Mouse (Mus musculus) adrenal gland, adult 2 months (tissue): ENCODE results near the gene Tln2. TPM values are rescaled to one million over a fixed set of nuclear protein-coding genes. Genes with fewer than 3 reads are reported as not detected.
A peak's percentile ranks its signal among the peaks of the same experiment; 100 is the strongest.

Experiments used
- DNase-seq: peaks from one replicate; pipeline ENCODE4 v3.0.0; 2021
- polyA plus RNA-seq: library from polyadenylated mRNA; depleted of rRNA; stranded (reverse); fragments of >200 nt; gene quantifications from 2 replicates; pipeline ENCODE4 v1.2.3, GENCODE M21; 2012
- total RNA-seq, 2 experiments: library from RNA; stranded (reverse); gene quantifications; 2 replicates each; pipeline ENCODE4 v1.2.3; 2021

The Tln2 gene
- total and polyA plus RNA-seq, 3 experiments: 12.8 to 24.7 (median 21.7) TPM

DNA sequence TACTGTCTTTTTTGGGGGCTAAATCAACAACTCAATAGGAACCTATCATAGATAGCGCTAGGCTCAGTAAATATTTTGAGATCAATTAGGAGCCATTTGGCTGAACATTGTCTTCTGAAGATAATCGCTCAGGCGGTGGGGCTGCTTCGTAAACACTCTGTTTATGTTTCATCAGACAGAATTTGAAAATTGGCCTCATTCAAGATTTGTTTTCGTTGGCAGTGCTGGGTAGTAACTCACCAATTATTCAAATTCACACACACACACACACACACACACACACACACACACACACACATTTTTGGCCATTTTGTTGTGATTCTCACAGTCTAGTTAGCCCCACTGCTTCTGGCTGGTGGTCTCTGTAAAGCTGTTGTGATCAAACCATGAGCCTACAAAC, 12.9 kb downstream of the Tln2 start:
- DNase-seq: no peak

DNA sequence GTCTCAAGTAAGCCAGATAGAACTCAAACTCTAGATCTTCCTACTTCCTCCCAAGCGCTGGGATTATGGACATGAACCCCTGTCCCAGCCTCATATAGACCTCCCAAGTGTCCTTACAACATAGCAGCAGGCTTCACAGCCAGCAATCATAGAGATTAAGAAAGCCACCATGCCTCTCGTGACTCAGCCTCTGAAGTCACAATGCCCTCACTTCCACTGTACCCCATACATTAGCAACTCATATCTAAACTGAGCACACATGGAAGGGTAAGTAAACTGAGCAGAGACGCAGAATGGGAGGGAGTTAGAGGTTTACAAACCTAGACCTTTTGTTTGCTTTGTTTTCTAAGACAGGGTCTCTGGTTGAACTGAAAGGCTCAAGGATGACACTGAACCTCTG, 13.7 kb downstream of the Tln2 start:
- no peak for DNase-seq

DNA sequence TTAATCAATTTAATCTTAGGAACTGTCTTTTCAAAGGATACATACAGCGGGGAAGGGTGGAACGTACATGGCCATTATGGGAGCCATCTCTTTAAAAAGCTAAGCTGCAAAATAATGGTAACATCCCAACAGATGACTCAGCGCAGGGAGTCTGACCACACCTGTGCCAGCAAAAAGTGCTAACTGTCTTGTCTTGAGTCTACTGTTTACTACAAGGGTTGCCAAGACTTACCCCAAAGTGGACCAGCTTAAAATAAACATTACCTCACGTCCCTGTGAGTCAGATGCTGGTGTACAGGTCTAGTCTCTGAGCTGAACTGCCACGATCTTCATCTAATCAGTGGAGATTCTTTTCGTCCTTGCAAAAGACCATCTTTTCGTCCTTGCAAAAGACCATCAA, 14.7 kb downstream of the Tln2 start:
- DNase-seq: no peak

- DNase-seq: no peak
These were observed 17.6 kb downstream of the Tln2 start for GRCm38 (mm10) chr9:67541948-67542347.

DNA sequence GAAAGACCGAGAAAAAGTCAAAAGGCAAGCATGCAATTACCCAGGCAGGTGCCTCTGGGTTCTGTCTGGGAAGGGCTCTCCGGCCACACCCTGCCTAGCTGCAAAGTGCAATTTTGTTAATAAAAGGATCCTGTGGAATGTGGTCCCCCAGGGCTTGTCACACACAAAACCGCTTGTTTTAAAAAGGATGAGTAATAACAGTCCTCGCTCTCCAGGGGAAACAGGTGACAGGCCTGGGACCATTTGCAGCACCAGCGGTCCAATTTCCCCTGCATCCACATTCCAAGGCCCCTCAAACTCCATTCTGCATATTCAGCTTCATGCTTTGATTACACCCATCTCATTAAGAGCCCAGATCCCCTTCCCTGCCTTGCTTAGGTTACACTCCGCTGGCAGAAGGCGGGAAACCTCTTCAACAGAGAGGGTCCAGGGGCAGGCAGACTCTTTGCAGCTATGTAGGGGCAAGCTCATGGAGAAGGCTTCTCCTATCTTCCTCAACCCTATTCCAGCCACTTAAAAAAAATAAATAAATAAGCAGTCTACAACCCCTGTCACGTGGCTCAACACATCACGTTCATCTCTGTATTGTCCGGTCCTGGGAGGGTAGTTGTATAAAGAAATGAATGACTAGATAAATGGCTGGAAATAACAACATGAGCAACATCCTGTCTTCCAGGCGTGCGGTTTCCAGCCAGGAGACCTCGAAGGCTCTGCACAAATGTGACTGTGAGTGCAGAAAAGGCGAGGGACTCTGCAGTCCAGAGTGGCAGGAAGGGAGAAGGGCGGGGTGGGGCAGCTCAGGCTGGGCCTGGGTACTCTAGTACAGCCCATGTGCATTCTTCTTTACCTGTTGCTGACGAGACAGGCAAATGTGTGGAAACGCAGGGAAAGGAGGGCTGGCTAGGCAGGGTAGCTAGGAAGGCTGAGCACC, 19.5 kb downstream of the Tln2 start:
- DNase-seq: no peak

DNA sequence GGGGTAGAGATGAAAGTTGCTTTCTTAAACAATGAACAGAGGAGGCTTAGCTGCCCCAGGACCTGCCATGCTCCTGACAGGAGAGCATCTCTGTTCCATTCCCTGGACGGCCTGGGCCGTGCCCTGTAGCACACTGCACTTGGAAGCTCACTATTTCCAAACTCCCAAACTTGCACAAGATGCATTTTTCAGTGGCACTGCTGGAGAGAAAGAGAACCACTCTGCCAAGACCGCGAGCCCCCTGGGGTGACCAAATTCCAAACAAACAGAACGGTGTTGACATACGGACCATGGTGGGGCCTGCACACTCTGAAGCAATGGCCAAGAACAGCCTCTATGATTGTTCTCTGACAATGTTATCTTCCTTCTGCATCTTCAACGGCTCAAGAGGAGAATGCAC, 25.1 kb downstream of the Tln2 start:
- DNase-seq: peak; percentile 19

DNA sequence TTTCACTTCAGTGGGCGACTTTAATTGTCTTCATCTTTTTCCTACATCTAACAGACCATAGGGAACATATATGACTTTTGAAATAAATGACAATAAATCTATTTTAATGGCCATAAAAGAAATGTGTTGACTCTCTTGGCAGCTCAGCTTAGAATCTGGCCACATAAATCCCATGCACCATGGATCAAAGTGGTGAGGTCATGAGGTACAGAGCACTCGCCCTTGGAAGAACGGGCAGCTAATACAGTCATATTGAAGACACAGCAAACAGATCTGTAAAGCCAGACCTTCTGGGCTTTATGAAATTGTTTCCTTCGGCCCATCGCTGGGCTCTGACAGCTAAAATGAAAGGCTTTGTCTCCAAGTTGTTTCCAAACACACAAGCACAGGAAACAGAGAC, 26.2 kb downstream of the Tln2 start:
- no peak for DNase-seq

- DNase-seq: no peak
These were observed 26.9 kb downstream of the Tln2 start for GRCm38 (mm10) chr9:67532631-67533030.

- DNase-seq: no peak
These were observed 29.9 kb downstream of the Tln2 start for GRCm38 (mm10) chr9:67529600-67529999.

DNA sequence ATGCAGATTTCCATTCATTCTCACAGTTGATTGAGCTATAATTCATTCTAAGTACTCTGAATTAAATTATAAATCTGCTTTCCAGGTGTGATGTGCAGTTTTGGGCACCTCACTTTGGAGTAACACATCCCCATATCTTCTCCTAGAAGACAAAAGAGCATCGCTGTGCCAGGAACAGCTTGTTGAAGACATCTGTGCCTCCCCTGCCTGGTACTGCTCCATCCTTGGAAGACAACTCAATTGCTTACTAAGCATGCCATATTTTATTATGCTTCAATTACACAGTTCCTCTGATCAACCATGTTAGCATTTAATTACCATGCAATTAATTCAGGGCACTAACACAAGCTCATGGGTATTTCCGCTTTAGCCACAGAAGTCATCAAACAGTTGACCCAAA, 31.8 kb downstream of the Tln2 start:
- DNase-seq: no peak

GRCm38 (mm10) chr9:67521736-67522135, 37.8 kb downstream of the Tln2 start:
- DNase-seq: no peak

DNA sequence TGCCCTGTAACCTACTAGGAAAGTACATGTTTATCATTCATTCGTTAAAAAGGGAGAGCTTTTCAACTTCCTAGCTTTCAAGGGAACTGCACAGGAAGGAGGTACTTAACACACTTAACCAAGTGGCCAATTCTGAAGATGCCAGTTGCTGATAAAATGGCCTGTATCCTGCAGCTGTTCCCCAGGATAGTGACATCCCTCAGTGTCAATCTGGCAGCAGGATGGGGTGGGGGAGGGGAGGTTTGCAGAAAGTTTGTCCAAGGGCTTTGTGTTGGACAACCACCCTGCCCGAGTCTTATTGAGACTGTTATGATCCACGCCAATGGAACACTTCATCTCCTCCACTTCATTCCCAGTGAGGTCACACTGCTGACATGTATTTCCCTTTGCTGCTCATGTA, 50.0 kb downstream of the Tln2 start:
- no peak for DNase-seq

- DNase-seq: no peak
These were observed 54.7 kb downstream of the Tln2 start for GRCm38 (mm10) chr9:67504669-67505260.

- no peak for DNase-seq
These were observed 57.7 kb downstream of the Tln2 start for GRCm38 (mm10) chr9:67501801-67502200.

- no peak for DNase-seq
These were observed 63.1 kb downstream of the Tln2 start for GRCm38 (mm10) chr9:67496368-67496767.

DNA sequence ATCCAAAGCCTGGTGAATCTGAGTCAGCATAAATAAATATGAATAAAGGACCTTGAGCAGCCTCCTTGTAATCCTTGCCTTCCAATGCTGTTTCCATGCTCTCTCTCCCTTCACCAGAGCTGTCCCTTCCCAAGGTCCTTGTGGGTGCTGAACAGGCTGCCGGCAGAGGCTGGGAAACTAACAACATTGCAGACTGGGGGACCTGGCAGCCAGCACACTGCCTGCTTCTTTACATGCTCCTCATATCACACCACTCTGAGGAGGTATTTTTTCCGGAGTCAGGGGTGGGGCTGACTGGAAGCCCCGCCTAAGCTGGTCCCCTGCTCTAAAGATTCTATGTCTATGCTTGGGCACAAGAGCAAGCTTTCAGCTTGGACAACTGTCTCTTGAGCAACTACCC, 64.2 kb downstream of the Tln2 start:
- DNase-seq: peak; percentile 61

DNA sequence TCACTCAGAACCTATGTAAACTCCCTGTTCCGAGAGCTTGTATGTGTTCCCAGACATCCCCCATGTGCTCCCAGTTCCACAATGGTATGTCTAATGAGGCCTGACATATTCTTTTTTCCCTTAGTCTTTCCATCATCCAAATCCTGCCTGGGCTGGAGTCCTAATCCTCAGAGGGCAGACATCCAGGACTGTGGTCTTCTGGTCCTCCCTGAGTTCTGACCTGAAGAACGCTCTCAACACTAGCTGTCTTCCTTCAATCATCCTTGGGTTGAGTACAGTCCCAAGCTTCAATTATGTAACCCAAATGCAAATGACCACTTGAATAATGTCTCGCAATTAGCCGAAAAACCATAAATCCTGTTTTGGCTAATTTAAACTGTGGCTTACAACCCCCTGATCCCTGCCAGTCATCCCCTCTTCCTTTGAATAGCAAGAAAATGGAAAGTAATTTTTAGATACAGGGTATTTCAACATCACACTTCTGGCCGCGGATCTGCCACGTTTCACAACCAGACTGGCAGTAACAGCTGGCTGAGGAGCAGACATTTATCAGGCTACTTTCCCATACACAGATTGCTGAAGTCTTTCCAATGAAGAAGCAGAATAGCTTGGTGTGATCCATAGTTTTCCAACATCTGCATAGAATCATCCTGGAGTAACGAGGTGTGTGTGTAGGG, 65.5 kb downstream of the Tln2 start:
- peak; percentile 45 for DNase-seq

DNA sequence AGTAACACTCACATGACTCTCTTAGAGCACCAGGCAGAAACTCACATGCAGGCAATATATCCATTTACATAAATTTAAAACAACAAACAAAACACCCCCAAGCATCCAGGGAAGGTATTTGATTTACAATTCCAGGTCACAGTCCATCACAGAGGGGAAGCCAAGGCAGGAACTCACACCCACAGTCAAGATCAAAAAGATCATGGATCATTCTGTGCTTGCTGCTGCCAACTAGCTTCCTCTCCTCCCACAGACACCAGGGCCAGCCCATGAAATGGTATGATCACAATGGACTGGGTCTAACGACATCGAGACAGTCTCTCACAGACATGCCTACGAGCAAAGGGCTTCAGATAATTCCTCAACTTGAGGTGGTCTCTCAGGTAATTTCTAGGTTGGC, 70.1 kb downstream of the Tln2 start:
- DNase-seq: no peak

- no peak for DNase-seq
These were observed 72.9 kb downstream of the Tln2 start for GRCm38 (mm10) chr9:67486621-67487020.

DNA sequence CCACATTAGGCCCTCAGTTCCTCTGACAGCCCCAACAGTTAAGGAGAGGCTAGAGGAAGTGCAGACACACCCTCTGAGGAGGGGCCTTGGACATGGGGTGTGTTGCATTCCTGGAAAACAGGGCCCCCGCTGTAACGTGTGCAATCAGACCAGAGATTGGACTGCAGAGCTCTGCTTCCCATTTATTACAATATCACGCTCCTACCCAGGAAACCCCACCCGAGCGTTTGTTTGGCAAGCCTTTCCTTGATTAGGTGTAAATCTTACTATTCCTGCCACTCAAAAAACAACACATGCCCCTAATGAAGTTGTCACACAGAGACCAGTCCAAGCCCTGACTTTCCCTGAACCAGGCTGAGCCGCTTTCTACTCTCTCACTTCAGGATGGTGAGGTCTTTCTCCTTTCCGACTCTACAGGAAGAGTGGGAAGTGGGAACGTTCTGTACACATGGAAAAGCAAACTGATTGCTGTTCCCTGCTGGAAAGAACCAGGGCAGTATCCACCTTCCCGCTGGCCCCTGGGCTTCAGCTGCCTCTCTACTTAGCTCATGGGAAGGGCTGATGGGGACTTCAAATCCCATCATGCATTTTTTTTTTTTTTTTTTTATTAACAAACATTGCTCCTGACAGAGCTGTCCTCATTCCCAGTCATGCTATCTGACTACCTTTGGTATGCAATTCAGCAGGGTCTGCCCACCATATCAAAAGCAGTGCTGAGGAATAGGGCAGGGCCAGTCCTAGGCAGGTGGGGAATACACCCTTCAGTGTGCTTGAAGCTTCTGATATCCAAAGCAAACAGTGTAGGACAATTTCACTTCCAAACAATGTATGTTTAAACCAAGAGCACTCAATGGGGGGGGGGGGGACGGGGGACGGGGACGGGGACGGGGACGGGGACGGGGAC, 74.1 kb downstream of the Tln2 start:
- peak; percentile 9 for DNase-seq

DNA sequence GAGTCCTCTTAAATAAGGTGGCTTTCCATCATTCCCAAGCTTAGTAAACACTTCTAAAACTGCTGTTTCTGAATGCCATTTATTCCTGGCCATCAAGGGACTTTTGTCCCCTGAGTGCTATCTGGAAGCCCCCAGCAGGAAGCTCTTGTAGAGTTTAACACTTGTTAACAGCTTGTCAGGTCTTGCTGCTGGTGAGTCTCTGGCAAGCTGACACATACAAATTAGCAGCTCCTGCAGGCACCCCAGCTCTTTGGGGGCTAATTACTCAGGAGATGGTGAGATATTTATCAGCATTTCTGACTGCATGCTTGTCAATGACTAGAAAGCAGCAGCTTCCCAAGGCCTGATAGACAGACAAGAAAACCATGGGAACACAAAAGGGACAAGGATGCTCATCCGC, 77.2 kb downstream of the Tln2 start:
- no peak for DNase-seq

DNA sequence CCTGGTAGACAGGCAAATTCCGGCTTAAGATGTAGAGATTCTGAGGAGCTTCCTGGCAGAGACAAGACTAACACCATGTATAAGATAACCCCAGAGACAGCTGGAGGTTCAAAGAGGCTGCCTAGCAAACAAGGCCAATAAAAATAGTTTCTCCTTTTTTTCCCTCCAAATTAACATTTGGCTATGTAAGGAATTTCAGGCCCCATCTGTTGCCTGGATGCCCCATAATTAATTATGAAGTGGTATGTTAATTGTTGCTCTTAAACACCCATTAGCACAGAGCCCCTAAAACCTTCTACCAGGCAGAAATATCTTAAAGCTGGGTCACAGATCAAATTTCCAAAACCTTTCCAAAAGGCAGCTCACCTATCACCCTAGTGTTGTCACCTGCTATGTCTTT, 77.7 kb downstream of the Tln2 start:
- no peak for DNase-seq
